Mouse (Mus musculus) stomach, embryonic 16.5 days (tissue): ENCODE measurements at regions not wholly inside any gene's neighbourhood (a gene's known extent, or its start where the extent isn't known, plus 50 kb on each side); places are given as distances from the start of the nearest gene placed in this dataset.

Experiments
- ATAC-seq: fragments of 200-750 bp; cut with Nextera tagmentation; 2 replicates; pipeline ENCODE4 v1.8.0; 2017; ENCODE audit warnings: moderate number of reproducible peaks, moderate TSS enrichment; ENCODE audit not compliant: insufficient read depth, low FRiP score
- H3K27ac ChIP-seq: fragments of 300-500 bp; sonication (generic); 2 replicates; pipeline ENCODE4 v1.5.1; 2014; ENCODE audit warnings: low read length
- H3K27me3 ChIP-seq: fragments of 300-500 bp; sonication (generic); 2 replicates; pipeline ENCODE4 v1.6.1; 2014; ENCODE audit warnings: low read length, control low read depth, mixed read lengths; ENCODE audit not compliant: control insufficient read depth, insufficient read depth
- H3K36me3 ChIP-seq: fragments of 300-500 bp; sonication (generic); 2 replicates; pipeline ENCODE4 v1.6.1; 2014; ENCODE audit warnings: low read length; ENCODE audit not compliant: control insufficient read depth, insufficient read depth
- H3K4me1 ChIP-seq: fragments of 300-500 bp; sonication (generic); 2 replicates; pipeline ENCODE4 v1.6.1; 2014; ENCODE audit warnings: low read length, control low read depth, mixed read lengths; ENCODE audit not compliant: control insufficient read depth, insufficient read depth
- H3K4me2 ChIP-seq: fragments of 300-500 bp; sonication (generic); 2 replicates; pipeline ENCODE4 v1.6.1; 2014; ENCODE audit warnings: low read depth, low read length, mixed read lengths
- H3K4me3 ChIP-seq: fragments of 300-500 bp; sonication (generic); replicated peaks from 2 replicates; pipeline ENCODE4 v1.5.1; 2014; ENCODE audit warnings: mild to moderate bottlenecking, low read length
- H3K9ac ChIP-seq: fragments of 300-500 bp; sonication (generic); 2 replicates; pipeline ENCODE4 v1.6.1; 2014; ENCODE audit warnings: low read length
- H3K9me3 ChIP-seq: fragments of 300-500 bp; sonication (generic); replicated peaks from 2 replicates; pipeline ENCODE4 v1.6.1; 2016; ENCODE audit warnings: low read length, control low read depth; ENCODE audit not compliant: control insufficient read depth
- WGBS: fragments of 180-500 bp; shearing (Covaris S2); extraction: QIAGEN DNeasy Blood & Tissue Kit; methylation state at CpG from one replicate; pipeline ENCODE4 v1.1.7; 2014; 5-methylcytosine and 5-hydroxymethylcytosine counted together

GRCm38 (mm10) chr6:31731391-31731790, 167.6 kb upstream of the Podxl start:
- H3K9me3 ChIP-seq: no peaks in the 10 kb centered on the region
- ATAC-seq: no peak
- no peak overlapping the region for H3K4me3 ChIP-seq
- no peak overlapping the region for H3K27ac ChIP-seq
- no peaks in the 10 kb centered on the region for H3K27me3 ChIP-seq
- no peaks in the 10 kb centered on the region for H3K4me1 ChIP-seq
- no peak overlapping the region for H3K4me2 ChIP-seq
- 81% methylated on average over 4 of the region's 4 CpGs for WGBS
- no peak overlapping the region for H3K9ac ChIP-seq
- no peaks in the 10 kb centered on the region for H3K36me3 ChIP-seq

- no peak overlapping the region for H3K27ac ChIP-seq
- no peaks in the 10 kb centered on the region for H3K4me1 ChIP-seq
- ATAC-seq: no peak
- H3K9ac ChIP-seq: no peak overlapping the region
- H3K4me3 ChIP-seq: no peak overlapping the region
- H3K27me3 ChIP-seq: no peaks in the 10 kb centered on the region
- 70% methylated on average over 9 of the region's 9 CpGs for WGBS
- no peaks in the 10 kb centered on the region for H3K9me3 ChIP-seq
- no peaks in the 10 kb centered on the region for H3K36me3 ChIP-seq
- H3K4me2 ChIP-seq: no peak overlapping the region
These were observed 155.8 kb upstream of the Podxl start for GRCm38 (mm10) chr6:31719614-31720013.

- Histone ChIP-seq H3K4me2 (no peak overlapping the region), H3K36me3 (no peaks in the 10 kb centered on the region), H3K9me3 (no peaks in the 10 kb centered on the region), H3K9ac (no peak overlapping the region), H3K4me3 (no peak overlapping the region), H3K27ac (no peak overlapping the region), H3K4me1 (no peaks in the 10 kb centered on the region), H3K27me3 (no peaks in the 10 kb centered on the region)
- ATAC-seq: no peak
- 80% methylated on average over 4 of the region's 4 CpGs for WGBS
These were observed 155.1 kb upstream of the Podxl start for GRCm38 (mm10) chr6:31718843-31719242.

- H3K4me1 ChIP-seq: no peaks in the 10 kb centered on the region
- no peak overlapping the region for H3K27ac ChIP-seq
- WGBS: 19% methylated on average over 12 of the region's 12 CpGs
- no peak overlapping the region for H3K9ac ChIP-seq
- no peaks in the 10 kb centered on the region for H3K36me3 ChIP-seq
- no peaks in the 10 kb centered on the region for H3K9me3 ChIP-seq
- H3K27me3 ChIP-seq: no peaks in the 10 kb centered on the region
- no peak overlapping the region for H3K4me2 ChIP-seq
- H3K4me3 ChIP-seq: no peak overlapping the region
- no peak for ATAC-seq
These were observed 153.8 kb upstream of the Podxl start for GRCm38 (mm10) chr6:31717531-31717930.

- Histone ChIP-seq H3K4me2 (no peak overlapping the region), H3K27ac (no peak overlapping the region), H3K27me3 (no peaks in the 10 kb centered on the region), H3K9ac (no peak overlapping the region), H3K9me3 (no peaks in the 10 kb centered on the region), H3K36me3 (no peaks in the 10 kb centered on the region), H3K4me1 (no peaks in the 10 kb centered on the region), H3K4me3 (no peak overlapping the region)
- 66% methylated on average over 3 of the region's 3 CpGs for WGBS
- no peak for ATAC-seq
These were observed 143.5 kb upstream of the Podxl start for GRCm38 (mm10) chr6:31707256-31707655.

- ATAC-seq: no peak
- H3K4me2 ChIP-seq: no peak overlapping the region
- WGBS: 71% methylated on average over 6 of the region's 6 CpGs
These were observed 140.4 kb upstream of the Podxl start for GRCm38 (mm10) chr6:31704191-31704590.

GRCm38 (mm10) chr6:31702931-31703330, 139.2 kb upstream of the Podxl start:
- no peak overlapping the region for H3K27ac ChIP-seq
- no peak for ATAC-seq
- H3K4me1 ChIP-seq: no peaks in the 10 kb centered on the region
- H3K36me3 ChIP-seq: no peaks in the 10 kb centered on the region
- 33% methylated on average over 7 of the region's 7 CpGs for WGBS
- H3K4me3 ChIP-seq: no peak overlapping the region
- H3K27me3 ChIP-seq: no peaks in the 10 kb centered on the region
- no peaks in the 10 kb centered on the region for H3K9me3 ChIP-seq
- no peak overlapping the region for H3K9ac ChIP-seq
- H3K4me2 ChIP-seq: no peak overlapping the region

More at GRCm38 (mm10) chr6:31704191-31704590, 140.4 kb upstream of the Podxl start:
- no peak overlapping the region for H3K9ac ChIP-seq
- H3K4me3 ChIP-seq: no peak overlapping the region
- H3K27me3 ChIP-seq: no peaks in the 10 kb centered on the region
- H3K36me3 ChIP-seq: no peaks in the 10 kb centered on the region
- H3K9me3 ChIP-seq: no peaks in the 10 kb centered on the region
- H3K27ac ChIP-seq: no peak overlapping the region
- H3K4me1 ChIP-seq: no peaks in the 10 kb centered on the region

GRCm38 (mm10) chr6:31695885-31696284, 132.1 kb upstream of the Podxl start:
- Histone ChIP-seq H3K27me3 (no peaks in the 10 kb centered on the region), H3K4me1 (no peaks in the 10 kb centered on the region), H3K9ac (no peak overlapping the region), H3K36me3 (no peaks in the 10 kb centered on the region), H3K4me2 (no peak overlapping the region), H3K4me3 (no peak overlapping the region), H3K27ac (no peak overlapping the region), H3K9me3 (no peaks in the 10 kb centered on the region)
- WGBS: 64% methylated on average over 3 of the region's 3 CpGs
- no peak for ATAC-seq

GRCm38 (mm10) chr6:31693047-31693446, 129.3 kb upstream of the Podxl start:
- WGBS: 78% methylated on average over 1 of the region's 1 CpGs
- H3K4me1 ChIP-seq: no peaks in the 10 kb centered on the region
- no peaks in the 10 kb centered on the region for H3K9me3 ChIP-seq
- no peak overlapping the region for H3K9ac ChIP-seq
- H3K27me3 ChIP-seq: no peaks in the 10 kb centered on the region
- no peak for ATAC-seq
- H3K4me3 ChIP-seq: no peak overlapping the region
- no peak overlapping the region for H3K27ac ChIP-seq
- H3K4me2 ChIP-seq: no peak overlapping the region
- H3K36me3 ChIP-seq: no peaks in the 10 kb centered on the region

GRCm38 (mm10) chr6:31692024-31692423, 128.2 kb upstream of the Podxl start:
- Histone ChIP-seq H3K27me3 (no peaks in the 10 kb centered on the region), H3K4me3 (no peak overlapping the region), H3K4me1 (no peaks in the 10 kb centered on the region), H3K9me3 (no peaks in the 10 kb centered on the region), H3K4me2 (no peak overlapping the region), H3K9ac (no peak overlapping the region), H3K27ac (no peak overlapping the region), H3K36me3 (no peaks in the 10 kb centered on the region)
- no peak for ATAC-seq
- 68% methylated on average over 6 of the region's 6 CpGs for WGBS
